Mouse (Mus musculus): Measurements from ENCODE around the gene Tmem125. TPM values are rescaled to one million over a fixed set of nuclear protein-coding genes. Genes with fewer than 3 reads are reported as not detected.
"Not testable (repeated sequence)": the region's sequence is repeated elsewhere in the genome, so short reads cannot be mapped to it uniquely, and the experiment has no call there.

Gene Tmem125
- polyA plus RNA-seq, 1 experiment, result 30.3 TPM

- TF ChIP-seq POLR2A (IDR thresholded peaks at IDR 0.05; ENCODE audit: low read depth, low read length), result no peak
- TF ChIP-seq CTCF (conservative IDR thresholded peaks at IDR 0.05; ENCODE audit: insufficient read depth, insufficient read length, low read depth, low read length), result no peak
- DNase-seq, result no peak
- Histone ChIP-seq H3K27me3 (replicated peaks; ENCODE audit: control insufficient read depth, insufficient read depth, low read length) (no peaks in the 10 kb centered on the region), H3K27ac (ENCODE audit: insufficient read depth, low read depth, low read length) (no peak overlapping the region), H3K36me3 (ENCODE audit: control insufficient read depth, insufficient read depth, low read length) (no peaks in the 10 kb centered on the region), H3K4me3 (ENCODE audit: insufficient read depth, low read depth, low read length) (no peak overlapping the region), H3K4me1 (ENCODE audit: control insufficient read depth, insufficient read depth, low read length) (peaks cover 10% of the 10 kb centered on the region)
- WGBS, result 89% methylated on average over 7 of the region's 7 CpGs
Observed at GRCm38 (mm10) chr4:118522248-118522647, 21.6 kb downstream of the Tmem125 start.

- 84% methylated on average over 5 of the region's 5 CpGs for whole genome bisulfite sequencing
- DNase-seq, result no peak
- H3K27me3 ChIP-seq (replicated peaks; ENCODE audit: control insufficient read depth, insufficient read depth, low read length), result no peaks in the 10 kb centered on the region
- H3K36me3 ChIP-seq (ENCODE audit: control insufficient read depth, insufficient read depth, low read length), result no peaks in the 10 kb centered on the region
- TF ChIP-seq POLR2A (IDR thresholded peaks at IDR 0.05; ENCODE audit: low read depth, low read length), result no peak
- no peak for TF ChIP-seq CTCF (conservative IDR thresholded peaks at IDR 0.05; ENCODE audit: insufficient read depth, insufficient read length, low read depth, low read length)
- peaks cover 16% of the 10 kb centered on the region for H3K4me1 ChIP-seq (ENCODE audit: control insufficient read depth, insufficient read depth, low read length)
- no peak overlapping the region for H3K4me3 ChIP-seq (ENCODE audit: insufficient read depth, low read depth, low read length)
- no peak overlapping the region for H3K27ac ChIP-seq (ENCODE audit: insufficient read depth, low read depth, low read length)
Observed at GRCm38 (mm10) chr4:118518208-118518607, 25.6 kb downstream of the Tmem125 start.

DNA sequence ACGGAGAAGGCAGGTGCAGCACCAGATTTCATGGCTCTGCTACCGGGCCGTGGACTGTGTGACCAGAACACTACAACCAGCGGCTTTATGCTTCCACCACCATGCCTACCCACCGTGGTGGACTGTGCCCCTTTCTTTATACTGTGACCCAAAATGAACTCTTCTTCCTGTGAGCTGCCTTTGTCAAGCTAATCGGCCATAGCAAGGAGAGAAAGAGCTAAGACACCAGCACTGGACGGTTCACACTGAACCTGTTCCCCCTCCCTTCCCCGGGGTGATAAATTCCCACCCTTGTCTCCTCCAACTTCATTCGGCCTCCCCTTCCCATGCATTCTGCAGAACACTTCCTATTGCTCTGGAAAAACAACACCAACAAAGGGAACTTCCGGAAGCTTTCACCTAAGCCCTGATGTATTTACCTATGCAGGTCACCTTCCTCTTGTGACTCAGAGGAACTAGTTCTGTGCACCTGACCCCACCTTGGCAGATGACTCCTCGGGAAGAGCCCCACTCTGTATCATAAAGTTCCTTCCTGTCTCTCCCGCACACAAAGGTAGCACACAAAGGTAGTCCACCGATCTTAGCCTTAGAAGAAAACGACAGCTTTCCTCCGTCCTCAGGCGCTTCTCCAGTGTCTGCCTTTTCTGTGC lies 26.2 kb downstream of the Tmem125 start:
- no peak for DNase-seq
- Histone ChIP-seq H3K27ac (ENCODE audit: insufficient read depth, low read depth, low read length) (peak overlapping the region; percentile 4; the same call in 1 of the 2 replicates), H3K36me3 (ENCODE audit: control insufficient read depth, insufficient read depth, low read length) (no peaks in the 10 kb centered on the region), H3K27me3 (replicated peaks; ENCODE audit: control insufficient read depth, insufficient read depth, low read length) (no peaks in the 10 kb centered on the region), H3K4me1 (ENCODE audit: control insufficient read depth, insufficient read depth, low read length) (peaks cover 16% of the 10 kb centered on the region), H3K4me3 (ENCODE audit: insufficient read depth, low read depth, low read length) (no peak overlapping the region)
- no peak for TF ChIP-seq POLR2A (IDR thresholded peaks at IDR 0.05; ENCODE audit: low read depth, low read length)
- TF ChIP-seq CTCF (conservative IDR thresholded peaks at IDR 0.05; ENCODE audit: insufficient read depth, insufficient read length, low read depth, low read length), result no peak
- 47% methylated on average over 16 of the region's 16 CpGs for WGBS

DNA sequence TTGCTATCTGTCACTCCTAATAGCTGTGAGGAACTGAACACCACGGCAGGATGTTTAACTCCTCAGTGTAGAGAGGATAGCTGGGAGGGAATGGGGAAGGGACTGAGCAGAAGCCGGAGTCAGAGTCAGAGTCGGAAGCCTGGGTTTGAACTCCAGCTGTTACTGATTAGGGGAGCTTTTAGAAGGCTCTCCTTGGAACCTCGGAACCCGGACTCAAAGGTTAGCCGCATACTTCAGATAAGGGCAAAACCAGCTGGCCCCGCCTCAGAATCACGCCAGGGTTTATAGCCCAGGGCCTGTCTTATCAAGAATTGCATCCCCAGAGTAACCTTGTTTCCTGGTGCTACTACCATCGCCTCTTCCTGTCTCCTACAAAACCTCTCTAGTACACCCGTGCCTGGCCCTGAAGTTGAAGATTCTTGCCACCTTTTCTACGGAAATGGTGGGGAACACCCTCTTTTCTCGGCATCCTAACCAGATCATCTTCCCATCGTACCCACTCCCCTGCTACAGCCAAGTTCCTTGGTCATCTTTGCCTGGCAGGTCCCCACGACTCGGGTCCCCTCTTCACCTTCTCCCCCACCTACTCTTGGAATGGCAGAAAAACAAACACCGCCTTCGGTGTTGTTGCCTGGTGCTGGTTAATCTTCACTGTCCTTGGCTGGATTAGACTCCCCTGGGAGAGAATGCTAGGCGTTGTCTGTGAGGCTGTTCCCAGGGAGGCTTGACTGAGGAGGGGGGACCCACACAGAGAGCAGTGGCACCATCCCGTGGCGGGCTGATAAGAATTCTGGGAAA lies 26.9 kb downstream of the Tmem125 start:
- no peaks in the 10 kb centered on the region for H3K27me3 ChIP-seq (replicated peaks; ENCODE audit: control insufficient read depth, insufficient read depth, low read length)
- peaks cover 16% of the 10 kb centered on the region for H3K4me1 ChIP-seq (ENCODE audit: control insufficient read depth, insufficient read depth, low read length)
- H3K27ac ChIP-seq (ENCODE audit: insufficient read depth, low read depth, low read length), result peak overlapping the region; percentile 4; the same call in 1 of the 2 replicates
- WGBS, result 34% methylated on average over 20 of the region's 20 CpGs
- no peaks in the 10 kb centered on the region for H3K36me3 ChIP-seq (ENCODE audit: control insufficient read depth, insufficient read depth, low read length)
- DNase-seq, result peak; percentile 82
- H3K4me3 ChIP-seq (ENCODE audit: insufficient read depth, low read depth, low read length), result no peak overlapping the region
- no peak for TF ChIP-seq POLR2A (IDR thresholded peaks at IDR 0.05; ENCODE audit: low read depth, low read length)
- TF ChIP-seq CTCF (conservative IDR thresholded peaks at IDR 0.05; ENCODE audit: insufficient read depth, insufficient read length, low read depth, low read length), result peak; percentile 33; the same call in 1 of the 2 replicates

- no peak for TF ChIP-seq CTCF (conservative IDR thresholded peaks at IDR 0.05; ENCODE audit: insufficient read depth, insufficient read length, low read depth, low read length)
- TF ChIP-seq POLR2A (IDR thresholded peaks at IDR 0.05; ENCODE audit: low read depth, low read length), result no peak
Observed at GRCm38 (mm10) chr4:118509050-118509449, 34.8 kb downstream of the Tmem125 start.

DNA sequence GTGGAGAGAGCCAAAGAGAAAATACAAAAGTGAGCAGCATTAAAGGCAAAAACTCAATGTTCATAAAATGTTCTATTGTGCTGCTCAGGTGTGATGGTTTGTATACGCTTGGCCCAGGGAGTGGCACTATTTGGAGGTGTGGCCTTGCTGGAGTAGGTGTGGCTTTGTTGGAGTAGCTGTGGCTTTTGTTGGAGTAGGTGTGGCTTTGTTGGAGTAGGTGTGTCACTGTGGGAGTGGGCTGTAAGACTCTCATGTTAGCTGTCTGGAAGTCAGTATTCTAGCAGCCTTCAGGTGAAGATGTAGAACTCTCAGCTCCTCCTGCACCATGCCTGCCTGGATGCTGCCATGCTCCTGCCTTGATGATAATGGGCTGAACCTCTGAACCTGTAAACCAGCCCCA lies 36.7 kb downstream of the Tmem125 start:
- not testable (repeated sequence) for H3K27ac ChIP-seq (ENCODE audit: insufficient read depth, low read depth, low read length); DNase-seq; H3K4me1 ChIP-seq (ENCODE audit: control insufficient read depth, insufficient read depth, low read length); H3K36me3 ChIP-seq (ENCODE audit: control insufficient read depth, insufficient read depth, low read length); H3K4me3 ChIP-seq (ENCODE audit: insufficient read depth, low read depth, low read length); H3K27me3 ChIP-seq (replicated peaks; ENCODE audit: control insufficient read depth, insufficient read depth, low read length)
- 89% methylated on average over 1 of the region's 1 CpGs for WGBS

More at GRCm38 (mm10) chr4:118509050-118509449, 34.8 kb downstream of the Tmem125 start:
- no peak for DNase-seq
- Histone ChIP-seq H3K4me3 (ENCODE audit: insufficient read depth, low read depth, low read length) (no peak overlapping the region), H3K27me3 (replicated peaks; ENCODE audit: control insufficient read depth, insufficient read depth, low read length) (no peaks in the 10 kb centered on the region), H3K36me3 (ENCODE audit: control insufficient read depth, insufficient read depth, low read length) (no peaks in the 10 kb centered on the region), H3K4me1 (ENCODE audit: control insufficient read depth, insufficient read depth, low read length) (peaks cover 3% of the 10 kb centered on the region; the same call in 1 of the 2 replicates), H3K27ac (ENCODE audit: insufficient read depth, low read depth, low read length) (no peak overlapping the region)
- 42% methylated on average over 6 of the region's 6 CpGs for WGBS

- WGBS, result 64% methylated on average over 3 of the region's 3 CpGs
- H3K27ac ChIP-seq (ENCODE audit: insufficient read depth, low read depth, low read length), result no peak overlapping the region
Observed at GRCm38 (mm10) chr4:118505551-118505950, 38.3 kb downstream of the Tmem125 start.

More at GRCm38 (mm10) chr4:118505551-118505950, 38.3 kb downstream of the Tmem125 start:
- TF ChIP-seq CTCF (conservative IDR thresholded peaks at IDR 0.05; ENCODE audit: insufficient read depth, insufficient read length, low read depth, low read length) (no peak), POLR2A (IDR thresholded peaks at IDR 0.05; ENCODE audit: low read depth, low read length) (no peak)
- H3K36me3 ChIP-seq (ENCODE audit: control insufficient read depth, insufficient read depth, low read length), result no peaks in the 10 kb centered on the region
- no peak overlapping the region for H3K4me3 ChIP-seq (ENCODE audit: insufficient read depth, low read depth, low read length)
- H3K4me1 ChIP-seq (ENCODE audit: control insufficient read depth, insufficient read depth, low read length), result peaks cover 5% of the 10 kb centered on the region; the same call in 1 of the 2 replicates
- no peak for DNase-seq
- no peaks in the 10 kb centered on the region for H3K27me3 ChIP-seq (replicated peaks; ENCODE audit: control insufficient read depth, insufficient read depth, low read length)

Measured in kidney, adult 2 months (tissue).